Mouse (Mus musculus) ES-E14 (cell line): ENCODE measurements around the gene Psma3.

Source experiments
- MAFK ChIP-seq: IDR thresholded peaks from 2 replicates; pipeline ENCODE4 v1.6.1; 2014; ENCODE audit warnings: mild to moderate bottlenecking, low read depth, low read length, inconsistent platforms; ENCODE audit not compliant: insufficient read depth
- ZNF384 ChIP-seq: IDR thresholded peaks from 2 replicates; pipeline ENCODE4 v1.6.1; 2012; ENCODE audit warnings: low read depth, low read length, inconsistent platforms

DNA sequence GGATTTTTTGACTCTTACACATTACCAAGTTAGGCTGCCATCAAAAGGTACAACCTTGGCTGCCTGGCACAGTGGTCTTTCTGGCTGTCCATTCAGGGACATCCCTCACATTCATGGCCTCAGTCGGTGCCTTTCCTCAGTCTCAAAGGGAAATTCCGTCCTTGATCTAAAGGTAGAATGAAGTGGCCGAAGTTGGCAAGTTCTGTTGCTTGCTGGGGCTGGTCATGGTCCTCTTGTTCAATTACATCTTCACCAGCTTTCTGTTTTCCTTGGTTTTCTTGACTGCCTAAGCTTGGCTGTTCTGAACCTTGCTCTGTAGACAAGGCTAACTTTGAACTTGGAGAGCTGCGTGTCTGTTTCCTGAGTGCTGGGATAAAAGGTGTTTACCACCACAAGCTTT is 61.4 kb downstream of the Psma3 start:
- TF ChIP-seq MAFK, result no peak
- no peak for TF ChIP-seq ZNF384
